Mouse (Mus musculus): ENCODE results near the gene Tigd4. TPM values are rescaled to one million over a fixed set of nuclear protein-coding genes. Genes with fewer than 3 reads are reported as not detected.
A peak's percentile ranks its signal among the peaks of the same experiment; 100 is the strongest.

Gene Tigd4
- polyA plus RNA-seq, 1 experiment from 2014 or later, result 0.11 TPM

DNA sequence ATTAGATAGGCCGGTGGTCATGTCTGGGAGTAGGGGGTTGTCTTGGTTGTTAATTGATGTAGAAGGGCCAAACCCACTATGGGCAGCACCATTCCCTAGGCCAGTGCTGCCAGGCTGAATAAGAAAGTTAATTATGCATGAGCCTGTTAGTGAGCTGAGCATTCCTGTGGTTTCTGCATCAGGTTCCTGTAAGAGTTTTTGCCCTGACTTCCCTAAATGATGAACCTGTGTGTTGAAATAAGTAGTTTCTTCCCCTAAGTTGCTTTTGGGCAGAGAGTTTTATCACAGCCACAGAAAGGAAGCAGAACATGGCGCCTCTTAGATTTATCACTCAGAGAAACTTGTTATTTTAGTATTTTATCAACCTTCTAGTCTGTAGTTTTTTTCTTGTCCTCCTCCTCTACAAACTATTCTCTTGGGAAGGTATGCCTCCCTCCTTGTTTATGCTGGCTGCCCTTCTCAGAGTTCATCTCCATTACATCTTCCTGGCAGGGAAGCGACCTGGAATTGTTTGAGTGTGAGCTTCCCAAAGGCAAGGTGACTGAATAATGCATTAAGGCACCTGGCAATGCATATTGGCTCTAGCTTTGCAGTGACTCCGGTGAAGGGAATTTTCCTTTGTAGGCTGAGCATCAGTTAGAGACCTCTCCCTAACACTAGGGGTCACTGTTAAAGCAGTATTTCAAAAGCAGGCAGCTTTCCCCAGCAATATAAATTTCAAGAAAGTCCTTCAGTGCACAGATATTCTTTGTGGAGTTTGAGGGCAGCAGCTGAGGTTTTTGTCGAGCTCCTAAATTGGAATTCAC lies 21.9 kb downstream of the Tigd4 start:
- Histone ChIP-seq H3K36me3 (replicated peaks; ENCODE audit: control insufficient read depth, insufficient read depth, low read depth, low read length) (no peaks in the 10 kb centered on the region), H3K4me1 (ENCODE audit: control insufficient read depth, insufficient read depth, low read length) (no peaks in the 10 kb centered on the region), H3K9me3 (replicated peaks; ENCODE audit: control insufficient read depth, low read length) (no peaks in the 10 kb centered on the region), H3K4me3 (ENCODE audit: low read depth, low read length) (no peak overlapping the region), H3K27me3 (ENCODE audit: control insufficient read depth, insufficient read depth, low read length) (no peaks in the 10 kb centered on the region), H3K9ac (replicated peaks; ENCODE audit: low read length) (no peak overlapping the region), H3K4me2 (ENCODE audit: low read depth, low read length) (no peak overlapping the region), H3K27ac (replicated peaks; ENCODE audit: low read depth, low read length) (no peak overlapping the region)
- WGBS, result 20% methylated on average over 5 of the region's 5 CpGs
- ATAC-seq (replicated peaks; ENCODE audit: insufficient number of reproducible peaks, low FRiP score, low TSS enrichment, low read depth), result no peak
- DNase-seq (ENCODE audit: low spot score), result peak; percentile 76

DNA sequence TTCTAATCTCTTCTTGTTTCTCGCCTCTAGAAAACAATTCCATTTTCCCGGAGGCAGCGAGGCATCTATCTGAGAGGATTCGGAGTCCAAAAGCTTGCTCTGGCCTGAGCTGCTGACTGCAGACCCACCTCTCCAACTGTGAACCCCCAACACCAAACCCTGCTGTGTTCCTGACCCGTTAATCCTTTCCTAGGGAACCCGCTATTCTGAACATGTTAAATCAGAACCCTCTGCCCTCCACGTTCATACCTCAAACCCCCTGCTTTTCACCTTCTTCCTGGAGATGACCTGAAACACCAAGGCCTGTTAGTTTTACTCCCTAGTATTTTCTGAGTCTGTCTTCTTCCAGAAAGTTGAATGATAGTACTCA lies 22.5 kb downstream of the Tigd4 start:
- Histone ChIP-seq H3K27ac (replicated peaks; ENCODE audit: low read depth, low read length) (no peak overlapping the region), H3K36me3 (replicated peaks; ENCODE audit: control insufficient read depth, insufficient read depth, low read depth, low read length) (no peaks in the 10 kb centered on the region), H3K27me3 (ENCODE audit: control insufficient read depth, insufficient read depth, low read length) (no peaks in the 10 kb centered on the region), H3K4me1 (ENCODE audit: control insufficient read depth, insufficient read depth, low read length) (no peaks in the 10 kb centered on the region), H3K9ac (replicated peaks; ENCODE audit: low read length) (no peak overlapping the region), H3K4me2 (ENCODE audit: low read depth, low read length) (no peak overlapping the region), H3K9me3 (replicated peaks; ENCODE audit: control insufficient read depth, low read length) (no peaks in the 10 kb centered on the region), H3K4me3 (ENCODE audit: low read depth, low read length) (no peak overlapping the region)
- DNase-seq (ENCODE audit: low spot score) (no peak), ATAC-seq (replicated peaks; ENCODE audit: insufficient number of reproducible peaks, low FRiP score, low TSS enrichment, low read depth) (no peak)
- WGBS, result 26% methylated on average over 7 of the region's 7 CpGs

DNA sequence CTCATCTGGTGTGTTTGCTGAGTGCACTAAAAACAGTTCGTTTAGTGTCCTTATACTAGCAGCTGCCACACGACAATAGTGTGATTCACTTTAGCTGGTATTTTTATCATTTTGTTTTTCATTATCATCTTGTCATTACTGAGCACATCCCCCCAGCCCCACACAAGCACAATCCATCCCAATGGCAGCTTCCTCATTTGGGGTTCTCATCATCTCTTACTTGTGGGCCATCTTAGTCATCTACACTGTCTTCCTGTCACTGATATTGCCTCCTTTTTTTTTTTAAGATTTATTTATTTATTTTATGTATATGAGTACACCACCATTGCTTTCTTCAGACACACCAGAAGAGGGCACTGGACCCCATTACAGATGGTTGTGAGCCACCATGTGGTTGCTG lies 25.3 kb downstream of the Tigd4 start:
- Histone ChIP-seq H3K4me1 (ENCODE audit: control insufficient read depth, insufficient read depth, low read length) (no peaks in the 10 kb centered on the region), H3K9me3 (replicated peaks; ENCODE audit: control insufficient read depth, low read length) (no peaks in the 10 kb centered on the region), H3K9ac (replicated peaks; ENCODE audit: low read length) (no peak overlapping the region), H3K4me3 (ENCODE audit: low read depth, low read length) (no peak overlapping the region), H3K27ac (replicated peaks; ENCODE audit: low read depth, low read length) (no peak overlapping the region), H3K36me3 (replicated peaks; ENCODE audit: control insufficient read depth, insufficient read depth, low read depth, low read length) (no peaks in the 10 kb centered on the region), H3K27me3 (ENCODE audit: control insufficient read depth, insufficient read depth, low read length) (no peaks in the 10 kb centered on the region), H3K4me2 (ENCODE audit: low read depth, low read length) (no peak overlapping the region)
- DNase-seq (ENCODE audit: low spot score) (no peak), ATAC-seq (replicated peaks; ENCODE audit: insufficient number of reproducible peaks, low FRiP score, low TSS enrichment, low read depth) (no peak)
- WGBS, result 86% methylated on average over 2 of the region's 2 CpGs

DNA sequence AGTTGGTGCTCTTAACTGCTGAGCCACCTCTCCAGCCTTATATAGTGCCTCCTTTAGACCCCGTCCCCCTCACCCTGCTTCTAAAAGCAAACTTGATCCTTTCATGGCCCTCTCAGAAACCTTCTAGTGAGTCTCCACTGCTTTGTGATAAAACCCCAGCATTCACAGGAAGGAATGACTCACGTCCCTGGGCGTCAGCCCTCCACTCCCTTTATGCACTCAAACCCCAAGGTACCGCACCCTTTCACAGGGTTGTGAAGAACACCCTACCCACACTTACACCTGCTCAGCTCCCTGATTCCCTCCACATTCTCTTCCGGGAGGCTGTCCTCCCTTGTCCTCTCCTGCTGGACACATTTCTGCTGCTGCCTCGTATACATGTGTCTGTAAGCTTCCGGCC lies 25.7 kb downstream of the Tigd4 start:
- Histone ChIP-seq H3K27me3 (ENCODE audit: control insufficient read depth, insufficient read depth, low read length) (no peaks in the 10 kb centered on the region), H3K4me1 (ENCODE audit: control insufficient read depth, insufficient read depth, low read length) (no peaks in the 10 kb centered on the region), H3K36me3 (replicated peaks; ENCODE audit: control insufficient read depth, insufficient read depth, low read depth, low read length) (no peaks in the 10 kb centered on the region), H3K9ac (replicated peaks; ENCODE audit: low read length) (no peak overlapping the region), H3K4me2 (ENCODE audit: low read depth, low read length) (no peak overlapping the region), H3K9me3 (replicated peaks; ENCODE audit: control insufficient read depth, low read length) (no peaks in the 10 kb centered on the region), H3K4me3 (ENCODE audit: low read depth, low read length) (no peak overlapping the region), H3K27ac (replicated peaks; ENCODE audit: low read depth, low read length) (no peak overlapping the region)
- ATAC-seq (replicated peaks; ENCODE audit: insufficient number of reproducible peaks, low FRiP score, low TSS enrichment, low read depth) (no peak), DNase-seq (ENCODE audit: low spot score) (no peak)
- WGBS, result 91% methylated on average over 7 of the region's 7 CpGs

DNA sequence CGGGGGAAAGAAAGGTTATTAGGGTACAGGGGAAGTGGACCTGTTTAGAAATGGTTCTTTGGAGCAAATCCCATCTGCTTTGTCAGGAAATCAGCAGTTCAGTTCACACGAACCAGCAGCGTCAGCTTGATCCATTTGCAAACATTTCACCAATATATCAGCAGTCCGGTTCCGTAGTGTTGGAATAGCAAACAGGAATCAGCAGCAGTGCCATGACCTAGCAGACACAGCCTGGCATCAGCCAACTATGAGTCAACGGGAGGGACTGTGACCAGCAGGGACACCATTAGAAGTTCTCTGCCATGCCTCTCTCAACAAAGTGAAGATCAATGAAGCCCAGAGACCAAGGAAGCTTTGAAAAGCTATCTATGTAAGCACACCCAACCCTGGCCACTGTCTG lies 26.4 kb downstream of the Tigd4 start:
- Histone ChIP-seq H3K27ac (replicated peaks; ENCODE audit: low read depth, low read length) (no peak overlapping the region), H3K4me3 (ENCODE audit: low read depth, low read length) (no peak overlapping the region), H3K4me1 (ENCODE audit: control insufficient read depth, insufficient read depth, low read length) (no peaks in the 10 kb centered on the region), H3K27me3 (ENCODE audit: control insufficient read depth, insufficient read depth, low read length) (no peaks in the 10 kb centered on the region), H3K36me3 (replicated peaks; ENCODE audit: control insufficient read depth, insufficient read depth, low read depth, low read length) (no peaks in the 10 kb centered on the region), H3K9ac (replicated peaks; ENCODE audit: low read length) (no peak overlapping the region), H3K4me2 (ENCODE audit: low read depth, low read length) (no peak overlapping the region), H3K9me3 (replicated peaks; ENCODE audit: control insufficient read depth, low read length) (no peaks in the 10 kb centered on the region)
- ATAC-seq (replicated peaks; ENCODE audit: insufficient number of reproducible peaks, low FRiP score, low TSS enrichment, low read depth) (no peak), DNase-seq (ENCODE audit: low spot score) (no peak)
- WGBS, result 92% methylated on average over 6 of the region's 6 CpGs

DNA sequence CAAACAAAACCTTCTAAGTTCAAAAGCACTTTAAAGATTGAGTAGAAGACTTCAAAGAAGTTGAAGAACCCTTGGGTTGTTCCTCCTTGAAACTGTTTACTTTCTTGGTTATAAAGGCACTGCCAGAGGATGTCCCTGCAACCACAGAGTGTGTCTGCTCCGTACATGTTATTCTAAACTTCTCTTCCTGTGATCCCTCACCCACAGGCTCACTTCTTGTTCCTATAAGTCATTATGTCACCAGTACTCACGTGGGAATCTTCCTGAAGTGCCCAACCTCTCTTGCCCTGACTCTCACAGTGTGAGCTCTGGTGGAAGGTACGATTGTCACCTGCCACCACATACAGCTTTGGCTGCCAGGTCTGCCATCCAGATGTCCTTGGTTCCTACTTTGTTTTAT lies 28.7 kb downstream of the Tigd4 start:
- no peaks in the 10 kb centered on the region for H3K27me3 ChIP-seq (ENCODE audit: control insufficient read depth, insufficient read depth, low read length)
- no peaks in the 10 kb centered on the region for H3K4me1 ChIP-seq (ENCODE audit: control insufficient read depth, insufficient read depth, low read length)
- no peak overlapping the region for H3K9ac ChIP-seq (replicated peaks; ENCODE audit: low read length)
- DNase-seq (ENCODE audit: low spot score), result no peak
- H3K9me3 ChIP-seq (replicated peaks; ENCODE audit: control insufficient read depth, low read length), result no peaks in the 10 kb centered on the region
- ATAC-seq (replicated peaks; ENCODE audit: insufficient number of reproducible peaks, low FRiP score, low TSS enrichment, low read depth), result no peak
- no peak overlapping the region for H3K27ac ChIP-seq (replicated peaks; ENCODE audit: low read depth, low read length)
- no peak overlapping the region for H3K4me2 ChIP-seq (ENCODE audit: low read depth, low read length)
- H3K4me3 ChIP-seq (ENCODE audit: low read depth, low read length), result no peak overlapping the region
- WGBS, result 74% methylated on average over 3 of the region's 3 CpGs
- H3K36me3 ChIP-seq (replicated peaks; ENCODE audit: control insufficient read depth, insufficient read depth, low read depth, low read length), result no peaks in the 10 kb centered on the region

DNA sequence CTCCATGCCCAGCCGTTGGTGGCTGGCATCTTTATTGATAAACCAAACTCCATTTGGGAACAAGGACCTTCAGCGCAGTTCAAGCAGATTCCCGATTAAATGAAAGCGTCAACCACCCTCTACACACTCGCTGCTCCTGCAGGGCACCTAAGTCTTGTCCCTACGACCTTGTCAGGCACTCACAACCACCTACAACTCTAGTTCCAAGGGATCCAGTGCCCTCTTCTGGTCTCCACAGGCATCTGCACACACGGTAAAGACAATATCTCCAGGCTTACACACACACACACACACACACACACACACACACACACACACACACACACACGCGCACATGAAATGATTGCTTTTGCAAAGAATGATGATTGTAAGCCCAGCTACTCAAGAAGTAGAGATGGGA lies 38.2 kb downstream of the Tigd4 start:
- no peak overlapping the region for H3K4me2 ChIP-seq (ENCODE audit: low read depth, low read length)
- ATAC-seq (replicated peaks; ENCODE audit: insufficient number of reproducible peaks, low FRiP score, low TSS enrichment, low read depth), result no peak
- no peak for DNase-seq (ENCODE audit: low spot score)

DNA sequence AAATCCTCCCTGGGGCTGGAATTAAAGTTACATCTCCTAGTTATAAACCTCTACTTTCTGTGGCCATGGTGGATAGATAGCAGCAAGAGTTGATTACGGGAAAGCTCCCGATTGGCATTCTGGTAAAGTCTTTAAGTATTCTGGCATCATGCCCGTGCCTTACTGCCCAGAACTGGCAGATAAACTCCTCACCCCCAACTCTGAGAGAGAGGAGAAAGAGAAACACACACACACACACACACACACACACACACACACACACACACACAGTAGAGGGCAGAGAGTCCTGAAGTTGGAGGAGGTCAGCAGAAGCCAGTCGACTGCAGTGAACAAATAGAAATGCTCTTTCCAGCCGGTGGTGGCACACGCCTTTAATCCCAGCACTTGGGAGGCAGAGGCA lies 43.7 kb downstream of the Tigd4 start:
- H3K9me3 ChIP-seq (replicated peaks; ENCODE audit: control insufficient read depth, low read length), result no peaks in the 10 kb centered on the region
- ATAC-seq (replicated peaks; ENCODE audit: insufficient number of reproducible peaks, low FRiP score, low TSS enrichment, low read depth), result no peak

More for the DNA sequence above, 38.2 kb downstream of the Tigd4 start:
- Histone ChIP-seq H3K27me3 (ENCODE audit: control insufficient read depth, insufficient read depth, low read length) (no peaks in the 10 kb centered on the region), H3K4me1 (ENCODE audit: control insufficient read depth, insufficient read depth, low read length) (no peaks in the 10 kb centered on the region), H3K27ac (replicated peaks; ENCODE audit: low read depth, low read length) (no peak overlapping the region), H3K9ac (replicated peaks; ENCODE audit: low read length) (no peak overlapping the region), H3K9me3 (replicated peaks; ENCODE audit: control insufficient read depth, low read length) (no peaks in the 10 kb centered on the region), H3K4me3 (ENCODE audit: low read depth, low read length) (no peak overlapping the region), H3K36me3 (replicated peaks; ENCODE audit: control insufficient read depth, insufficient read depth, low read depth, low read length) (no peaks in the 10 kb centered on the region)
- WGBS, result 97% methylated on average over 9 of the region's 9 CpGs

More for the DNA sequence above, 43.7 kb downstream of the Tigd4 start:
- Histone ChIP-seq H3K36me3 (replicated peaks; ENCODE audit: control insufficient read depth, insufficient read depth, low read depth, low read length) (no peaks in the 10 kb centered on the region), H3K27me3 (ENCODE audit: control insufficient read depth, insufficient read depth, low read length) (no peaks in the 10 kb centered on the region), H3K4me3 (ENCODE audit: low read depth, low read length) (no peak overlapping the region), H3K27ac (replicated peaks; ENCODE audit: low read depth, low read length) (no peak overlapping the region), H3K4me1 (ENCODE audit: control insufficient read depth, insufficient read depth, low read length) (no peaks in the 10 kb centered on the region), H3K4me2 (ENCODE audit: low read depth, low read length) (no peak overlapping the region), H3K9ac (replicated peaks; ENCODE audit: low read length) (no peak overlapping the region)
- 89% methylated on average over 6 of the region's 6 CpGs for WGBS
- no peak for DNase-seq (ENCODE audit: low spot score)
